8 mouse cellular contexts compared by ENCODE assay signal in the genomic region with DNA sequence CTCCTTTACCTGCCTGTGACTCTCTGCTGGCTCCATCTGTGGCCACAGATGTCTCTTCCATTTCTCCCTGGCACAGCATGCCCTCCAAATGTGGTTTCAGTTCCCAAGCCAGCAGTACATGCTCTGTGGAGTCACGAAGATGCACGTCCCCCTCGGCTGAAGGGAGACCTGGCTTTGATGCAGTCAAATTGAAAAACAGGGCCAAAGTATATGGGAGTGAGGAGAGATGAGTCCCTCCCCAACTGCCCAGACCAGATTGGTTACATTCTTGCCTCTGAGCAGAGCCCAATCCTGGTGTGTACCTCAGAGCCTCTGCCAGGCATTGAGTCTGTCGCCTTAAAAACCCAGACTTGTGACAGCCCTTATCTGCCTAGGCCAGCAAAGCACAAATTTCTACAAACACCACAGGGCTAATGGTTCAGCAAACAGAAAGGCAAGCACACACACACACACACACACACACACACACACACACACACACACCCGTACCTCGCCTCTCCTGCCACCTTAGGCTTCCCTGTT. TPM values are rescaled to one million over a fixed set of nuclear protein-coding genes. Genes with fewer than 3 reads are reported as not detected.
A peak's percentile ranks its signal among the peaks of the same experiment; 100 is the strongest.
DNase-seq lines count a peak whose midpoint lies in the region; ATAC-seq and TF ChIP-seq lines count a peak whose summit lies in the region.

No protein-coding gene starts in this region.

- no peak overlapping the region for H3K4me2 ChIP-seq in kidney, postnatal 0 days (ENCODE audit: low read length)
- H3K4me2 ChIP-seq in lung, embryonic 15.5 days = peak overlapping the region; percentile 43

- peak overlapping the region; percentile 52; the same call in 1 of the 2 replicates for H3K27ac ChIP-seq in kidney, postnatal 0 days
- H3K27ac ChIP-seq in lung, embryonic 15.5 days = peak overlapping the region; percentile 79

- WGBS in kidney, postnatal 0 days = 47% methylated on average over 6 of the region's 6 CpGs
- WGBS in lung, embryonic 15.5 days = 48% methylated on average over 6 of the region's 6 CpGs

- H3K27me3 ChIP-seq in kidney, postnatal 0 days (ENCODE audit: insufficient read depth, low read length) = no peaks in the 10 kb centered on the region
- no peaks in the 10 kb centered on the region for H3K27me3 ChIP-seq in lung, embryonic 15.5 days

- DNase-seq in left cerebral cortex, postnatal 25 days (ENCODE audit: low spot score in 2 of 2) = peak; percentile 6 to 39
- no peak for DNase-seq in left cerebral cortex, postnatal 36 days (ENCODE audit: low spot score in 2 of 2)
- peak; percentile 80 to 81 for DNase-seq in cerebellum, postnatal 25 days
- DNase-seq in kidney, postnatal 0 days (ENCODE audit: low spot score) = peak; percentile 32
- DNase-seq in spleen, adult 18-20 months = no peak
- DNase-seq in adrenal gland, postnatal 14 days = no peak
- no peak for DNase-seq in left cerebral cortex, postnatal 14 days (ENCODE audit: low spot score in 2 of 2)

- no peaks in the 10 kb centered on the region for H3K9me3 ChIP-seq in kidney, postnatal 0 days (replicated peaks; ENCODE audit: low read length)
- H3K9me3 ChIP-seq in lung, embryonic 15.5 days = no peaks in the 10 kb centered on the region

- no peak overlapping the region for H3K4me3 ChIP-seq in kidney, postnatal 0 days (replicated peaks; ENCODE audit: low read depth, low read length)
- peak overlapping the region; percentile 20 for H3K4me3 ChIP-seq in lung, embryonic 15.5 days

- intact Hi-C loops in left cerebral cortex, postnatal 25 days (cut with DNase I) = no loop called here
- intact Hi-C loops in left cerebral cortex, postnatal 36 days (cut with DNase I) = no loop called here
- intact Hi-C loops in left cerebral cortex, postnatal 14 days (cut with DNase I) = no loop called here

- peaks cover 11% of the 10 kb centered on the region; the same call in 1 of the 2 replicates for H3K4me1 ChIP-seq in kidney, postnatal 0 days (replicated peaks; ENCODE audit: insufficient read depth, low read length)
- H3K4me1 ChIP-seq in lung, embryonic 15.5 days = peaks cover 44% of the 10 kb centered on the region

- H3K36me3 ChIP-seq in kidney, postnatal 0 days (ENCODE audit: insufficient read depth, low read length) = no peaks in the 10 kb centered on the region
- no peaks in the 10 kb centered on the region for H3K36me3 ChIP-seq in lung, embryonic 15.5 days

- no peak for TF ChIP-seq CTCF in kidney, postnatal 0 days (IDR thresholded peaks at IDR 0.05; ENCODE audit: low read depth)

- H3K9ac ChIP-seq in kidney, postnatal 0 days (ENCODE audit: low read depth, low read length) = no peak overlapping the region
- no peak overlapping the region for H3K9ac ChIP-seq in lung, embryonic 15.5 days

- ATAC-seq in kidney, postnatal 0 days (replicated peaks; ENCODE audit: low FRiP score, low read depth) = no peak; the same call in 1 of the 2 replicates
- peak; percentile 77 for ATAC-seq in lung, embryonic 15.5 days (ENCODE audit: borderline replicate concordance, extremely low read depth, low FRiP score, low TSS enrichment)

RNA-seq across cellular contexts. Expression of a gene that starts 42.3 kb away (rescaled TPM):
- 10 to 100 TPM; 53.8 to 58.0 TPM for total RNA-seq in left cerebral cortex, postnatal 25 days (2021)
- 10 to 100 TPM; 61.6 to 61.7 TPM for total RNA-seq in left cerebral cortex, postnatal 36 days (2021)
- 59.0 and 69.6 TPM in 2 replicates for polyA plus RNA-seq in kidney, postnatal 0 days (2015; fragmentation: Nextera tagmentation; extraction: Ambion mirVana)
- 62.6 and 78.8 TPM in 2 replicates for polyA plus RNA-seq in lung, embryonic 15.5 days (2015; fragmentation: Nextera tagmentation; extraction: Ambion mirVana)
- 95.5 and 99.1 TPM in 2 replicates for total RNA-seq in adrenal gland, postnatal 14 days (2021)
- 10 to 100 TPM; 47.9 to 50.3 TPM for total RNA-seq in left cerebral cortex, postnatal 14 days (2021)

Comparison
In these comparisons a context has a peak if more than half of its experiments do, and no peak if none do; other contexts are left out.
1. DNase-seq: peak in left cerebral cortex, postnatal 25 days (2 of 2), cerebellum, postnatal 25 days (2 of 2) and kidney, postnatal 0 days (single experiment); none in left cerebral cortex, postnatal 36 days (0 of 2), spleen, adult 18-20 months (0 of 2), adrenal gland, postnatal 14 days (single experiment) and left cerebral cortex, postnatal 14 days (0 of 2).